Mouse (Mus musculus) thymus, adult 2 months (tissue): Measurements from ENCODE around the gene Runx2.

Source experiments
- CTCF ChIP-seq: fragments of 200-500 bp; IDR thresholded peaks from 2 replicates; pipeline ENCODE4 v1.5.1; 2012; ENCODE audit warnings: mild to moderate bottlenecking, control low read depth, low read length, moderate library complexity, borderline replicate concordance; ENCODE audit not compliant: control insufficient read depth, poor library complexity, insufficient read depth; ENCODE audit errors: extremely low read depth
- POLR2A ChIP-seq: fragments of 200-500 bp; IDR thresholded peaks from 2 replicates; pipeline ENCODE4 v1.6.1; 2012; ENCODE audit warnings: mild to moderate bottlenecking, low read length, control low read depth, moderate library complexity; ENCODE audit not compliant: control insufficient read depth, poor library complexity, insufficient read depth; ENCODE audit errors: extremely low read depth

DNA sequence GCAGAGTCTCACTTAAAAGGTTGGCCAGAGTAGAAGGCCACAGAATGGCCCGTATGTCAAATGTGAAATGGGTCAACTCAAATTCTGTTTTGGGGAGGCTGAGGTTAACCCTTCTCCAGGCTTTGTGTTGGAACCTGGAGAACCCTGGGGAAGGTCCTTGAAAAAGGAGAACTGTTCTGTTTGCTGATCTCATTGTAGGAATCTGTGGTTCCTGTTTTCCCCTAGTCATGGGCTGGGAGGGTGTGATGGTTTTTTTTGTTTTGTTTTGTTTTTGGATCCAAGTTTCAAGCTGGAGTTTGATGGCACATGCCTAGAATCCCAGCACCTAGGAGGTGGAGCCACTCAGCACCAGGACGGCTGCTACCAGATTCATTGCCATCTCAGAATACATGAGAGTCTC lies 31.5 kb downstream of the Runx2 start:
- TF ChIP-seq CTCF (no peak), POLR2A (no peak)
